Mouse (Mus musculus) forebrain, embryonic 10.5 days (tissue): Measurements from ENCODE around the gene Ly9. TPM values are rescaled to one million over a fixed set of nuclear protein-coding genes. Genes with fewer than 3 reads are reported as not detected.

Experiments used
- DNase-seq: peaks from one replicate; pipeline ENCODE4 v3.0.0-alpha.2; 2017; ENCODE audit warnings: low spot score; ENCODE audit errors: extremely low spot score
- H3K27ac ChIP-seq: fragments of 300-500 bp; sonication (generic); 2 replicates; pipeline ENCODE4 v1.5.1; 2016; ENCODE audit warnings: mild to moderate bottlenecking
- H3K27me3 ChIP-seq: fragments of 300-500 bp; sonication (generic); 2 replicates; pipeline ENCODE4 v1.6.1; 2016; ENCODE audit warnings: mild to moderate bottlenecking; ENCODE audit not compliant: poor library complexity, severe bottlenecking
- H3K36me3 ChIP-seq: fragments of 300-500 bp; sonication (generic); replicated peaks from 2 replicates; pipeline ENCODE4 v1.6.1; 2016; ENCODE audit warnings: mild to moderate bottlenecking, moderate library complexity
- H3K4me1 ChIP-seq: fragments of 300-500 bp; sonication (generic); 2 replicates; pipeline ENCODE4 v1.6.1; 2016
- H3K4me3 ChIP-seq: fragments of 300-500 bp; sonication (generic); 2 replicates; pipeline ENCODE4 v1.5.1; 2016; ENCODE audit warnings: mild to moderate bottlenecking, moderate library complexity
- H3K9me3 ChIP-seq: fragments of 300-500 bp; sonication (generic); 2 replicates; pipeline ENCODE4 v1.6.1; 2016; ENCODE audit warnings: mild to moderate bottlenecking, moderate library complexity
- WGBS: fragments of 180-500 bp; shearing (Covaris S2); methylation state at CpG from one replicate; pipeline ENCODE4 v1.1.7; 2016; 5-methylcytosine and 5-hydroxymethylcytosine counted together
- polyA plus RNA-seq: library from polyadenylated mRNA; unstranded; fragments of >200 nt; fragmentation: Nextera tagmentation; extraction: Ambion mirVana; gene quantifications from 2 replicates; pipeline ENCODE4 v1.2.1, GENCODE M21; 2016

Gene Ly9
- polyA plus RNA-seq, 1 experiment from 2014 or later, result not detected

DNA sequence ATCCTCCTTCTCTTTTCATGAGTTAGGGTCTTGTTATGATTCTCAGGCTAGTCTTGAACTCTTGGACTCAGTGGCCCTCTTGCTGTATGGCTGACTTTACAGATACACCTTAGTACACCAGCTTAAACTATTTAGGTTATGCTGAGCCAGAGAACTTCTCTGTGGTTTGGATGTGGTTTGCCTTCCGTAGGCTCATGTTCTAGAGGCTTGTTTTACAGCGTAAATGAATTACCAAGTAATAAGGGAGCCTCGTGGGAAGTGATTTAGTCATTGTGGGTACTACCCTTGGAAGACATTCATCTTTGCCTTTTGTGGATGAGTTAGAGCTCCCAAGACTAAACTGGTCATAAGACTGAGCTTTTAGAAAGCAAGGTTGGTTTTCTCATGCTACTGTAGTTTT lies 20.6 kb upstream of the Ly9 start:
- Histone ChIP-seq H3K27me3 (no peaks in the 10 kb centered on the region), H3K4me1 (no peaks in the 10 kb centered on the region), H3K36me3 (no peaks in the 10 kb centered on the region), H3K27ac (no peak overlapping the region), H3K4me3 (no peak overlapping the region), H3K9me3 (no peaks in the 10 kb centered on the region)
- 89% methylated on average over 3 of the region's 3 CpGs for whole genome bisulfite sequencing
- no peak for DNase-seq

GRCm38 (mm10) chr1:171620091-171620490 lies 12.9 kb upstream of the Ly9 start:
- Histone ChIP-seq H3K4me3 (no peak overlapping the region), H3K27ac (no peak overlapping the region), H3K36me3 (no peaks in the 10 kb centered on the region), H3K27me3 (no peaks in the 10 kb centered on the region), H3K4me1 (no peaks in the 10 kb centered on the region), H3K9me3 (no peaks in the 10 kb centered on the region)
- 92% methylated on average over 6 of the region's 6 CpGs for WGBS
- no peak for DNase-seq

- Histone ChIP-seq H3K4me1 (no peaks in the 10 kb centered on the region), H3K36me3 (no peaks in the 10 kb centered on the region), H3K9me3 (no peaks in the 10 kb centered on the region), H3K27ac (no peak overlapping the region), H3K27me3 (no peaks in the 10 kb centered on the region), H3K4me3 (no peak overlapping the region)
- no peak for DNase-seq
- WGBS, result 91% methylated on average over 3 of the region's 3 CpGs
Observed at GRCm38 (mm10) chr1:171619645-171620044, 12.4 kb upstream of the Ly9 start.

GRCm38 (mm10) chr1:171619001-171619400 lies 11.8 kb upstream of the Ly9 start:
- Histone ChIP-seq H3K4me3 (no peak overlapping the region), H3K27ac (no peak overlapping the region), H3K4me1 (no peaks in the 10 kb centered on the region), H3K9me3 (no peaks in the 10 kb centered on the region), H3K36me3 (no peaks in the 10 kb centered on the region), H3K27me3 (no peaks in the 10 kb centered on the region)
- 86% methylated on average over 8 of the region's 8 CpGs for WGBS
- no peak for DNase-seq

DNA sequence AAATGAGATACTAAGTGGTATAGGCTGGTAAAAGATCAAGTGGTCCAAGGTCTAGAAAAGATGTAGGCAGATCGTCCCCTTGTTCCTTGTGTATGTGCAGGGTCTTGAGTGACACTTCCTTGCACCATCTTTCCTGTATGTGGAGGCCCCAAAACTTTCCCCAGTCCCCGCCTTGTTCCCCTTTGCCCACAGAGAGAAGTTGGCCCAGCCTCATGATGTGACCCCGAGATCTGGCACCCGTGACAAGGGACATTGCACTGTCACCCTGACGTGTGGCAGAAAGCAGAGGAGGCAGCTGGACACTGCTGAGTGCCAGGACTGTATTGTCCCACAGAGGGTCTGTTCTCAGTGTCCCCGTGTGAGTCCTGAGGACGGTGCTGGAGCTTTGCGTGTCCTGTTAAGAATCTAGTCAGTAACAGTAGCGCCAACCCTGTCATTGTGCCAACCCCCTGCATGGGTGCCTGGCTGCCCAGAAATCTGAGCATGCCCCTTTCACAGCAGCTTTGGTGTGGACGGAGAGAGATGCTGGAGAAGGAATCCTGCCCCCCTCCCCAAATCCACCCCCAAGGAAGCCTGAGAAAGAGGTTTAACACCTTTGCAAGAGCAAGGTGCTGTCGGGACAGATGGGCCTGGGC lies 9.8 kb upstream of the Ly9 start:
- no peaks in the 10 kb centered on the region for H3K27me3 ChIP-seq
- H3K4me3 ChIP-seq, result no peak overlapping the region
- no peak for DNase-seq
- H3K4me1 ChIP-seq, result no peaks in the 10 kb centered on the region
- H3K36me3 ChIP-seq, result no peaks in the 10 kb centered on the region
- 88% methylated on average over 11 of the region's 11 CpGs for WGBS
- no peak overlapping the region for H3K27ac ChIP-seq
- H3K9me3 ChIP-seq, result no peaks in the 10 kb centered on the region

GRCm38 (mm10) chr1:171613962-171614361 lies 6.8 kb upstream of the Ly9 start:
- Histone ChIP-seq H3K9me3 (no peaks in the 10 kb centered on the region), H3K4me1 (no peaks in the 10 kb centered on the region), H3K27ac (no peak overlapping the region), H3K27me3 (no peaks in the 10 kb centered on the region), H3K4me3 (no peak overlapping the region), H3K36me3 (no peaks in the 10 kb centered on the region)
- WGBS, result 42% methylated on average over 2 of the region's 2 CpGs
- DNase-seq, result no peak

GRCm38 (mm10) chr1:171610781-171611180 lies 3.6 kb upstream of the Ly9 start:
- no peaks in the 10 kb centered on the region for H3K27me3 ChIP-seq
- no peak overlapping the region for H3K4me3 ChIP-seq
- WGBS, result 37% methylated on average over 1 of the region's 1 CpGs
- no peaks in the 10 kb centered on the region for H3K36me3 ChIP-seq
- H3K9me3 ChIP-seq, result no peaks in the 10 kb centered on the region
- DNase-seq, result no peak
- H3K4me1 ChIP-seq, result no peaks in the 10 kb centered on the region
- H3K27ac ChIP-seq, result no peak overlapping the region

DNA sequence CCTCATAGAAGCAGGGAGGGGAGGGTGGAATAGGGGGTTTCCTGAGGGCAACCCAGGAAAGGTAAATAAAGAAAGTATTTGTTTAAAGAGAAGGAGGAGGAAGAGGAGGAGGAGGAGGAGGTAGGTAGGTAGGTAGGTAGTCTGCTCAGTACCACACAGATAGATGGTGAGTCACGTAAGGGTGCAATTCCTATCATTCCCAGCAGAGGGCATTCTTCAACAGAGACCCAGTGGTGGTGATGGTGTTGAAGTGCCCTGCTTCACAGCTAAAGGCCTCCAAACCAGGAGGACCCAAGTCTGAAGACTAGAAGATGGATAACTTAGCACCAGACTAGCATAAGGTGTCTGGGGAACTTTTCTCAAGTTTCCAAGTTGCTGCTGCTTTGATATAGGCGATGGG lies 2.8 kb upstream of the Ly9 start:
- Histone ChIP-seq H3K9me3 (no peaks in the 10 kb centered on the region), H3K4me1 (no peaks in the 10 kb centered on the region), H3K27ac (no peak overlapping the region), H3K36me3 (no peaks in the 10 kb centered on the region), H3K4me3 (no peak overlapping the region), H3K27me3 (no peaks in the 10 kb centered on the region)
- DNase-seq, result no peak
- 92% methylated on average over 2 of the region's 2 CpGs for WGBS

DNA sequence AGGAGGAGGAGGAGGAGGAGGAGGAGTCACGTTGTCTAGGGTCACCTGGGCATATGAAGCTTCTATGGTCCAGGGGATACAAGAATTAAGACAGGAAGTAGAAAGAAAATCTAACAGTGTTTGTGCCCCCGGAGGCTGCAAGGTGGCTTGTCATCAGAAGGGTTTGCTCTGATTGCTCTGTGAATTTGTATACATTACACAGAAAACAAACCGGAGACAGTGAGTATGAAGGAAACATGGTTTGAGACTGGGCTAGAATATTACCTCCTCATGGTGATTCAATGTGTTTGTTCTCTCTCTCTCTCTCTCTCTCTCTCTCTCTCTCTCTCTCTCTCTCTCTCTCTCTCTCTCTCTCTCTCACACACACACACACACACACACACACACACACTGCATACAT lies 554 bp downstream of the Ly9 start:
- 81% methylated on average over 3 of the region's 3 CpGs for WGBS
- Histone ChIP-seq H3K36me3 (no peaks in the 10 kb centered on the region), H3K9me3 (no peaks in the 10 kb centered on the region), H3K27me3 (no peaks in the 10 kb centered on the region), H3K4me1 (no peaks in the 10 kb centered on the region), H3K4me3 (no peak overlapping the region), H3K27ac (no peak overlapping the region)
- DNase-seq, result no peak

- H3K9me3 ChIP-seq, result no peaks in the 10 kb centered on the region
- H3K4me3 ChIP-seq, result no peak overlapping the region
- H3K4me1 ChIP-seq, result no peaks in the 10 kb centered on the region
- no peaks in the 10 kb centered on the region for H3K36me3 ChIP-seq
- no peak for DNase-seq
- 85% methylated on average over 3 of the region's 3 CpGs for WGBS
- no peak overlapping the region for H3K27ac ChIP-seq
- H3K27me3 ChIP-seq, result no peaks in the 10 kb centered on the region
Observed at GRCm38 (mm10) chr1:171604686-171605085, 2.5 kb downstream of the Ly9 start.

DNA sequence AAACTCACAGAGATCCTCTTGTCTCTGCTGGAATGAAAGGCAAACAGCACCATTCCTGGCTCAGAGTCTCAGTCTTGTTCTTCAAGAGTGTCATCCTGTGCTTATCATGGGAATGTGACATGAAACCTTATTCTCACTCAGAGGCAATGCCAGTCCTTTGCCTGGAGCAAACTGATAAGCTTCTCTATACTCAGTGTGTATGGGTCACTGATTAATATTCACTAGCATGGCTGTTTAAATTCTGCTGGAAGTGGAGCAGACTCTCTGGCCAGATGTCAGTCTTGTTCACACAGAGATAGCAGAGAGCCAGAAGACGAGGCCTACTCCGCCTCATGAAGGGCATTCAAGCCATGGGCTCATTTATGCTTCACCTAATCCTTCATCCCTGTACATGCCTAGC lies 22.6 kb downstream of the Ly9 start:
- WGBS, result 82% methylated on average over 2 of the region's 2 CpGs
- Histone ChIP-seq H3K27me3 (no peaks in the 10 kb centered on the region), H3K9me3 (no peaks in the 10 kb centered on the region), H3K4me3 (no peak overlapping the region), H3K4me1 (no peaks in the 10 kb centered on the region), H3K27ac (no peak overlapping the region), H3K36me3 (no peaks in the 10 kb centered on the region)
- no peak for DNase-seq

DNA sequence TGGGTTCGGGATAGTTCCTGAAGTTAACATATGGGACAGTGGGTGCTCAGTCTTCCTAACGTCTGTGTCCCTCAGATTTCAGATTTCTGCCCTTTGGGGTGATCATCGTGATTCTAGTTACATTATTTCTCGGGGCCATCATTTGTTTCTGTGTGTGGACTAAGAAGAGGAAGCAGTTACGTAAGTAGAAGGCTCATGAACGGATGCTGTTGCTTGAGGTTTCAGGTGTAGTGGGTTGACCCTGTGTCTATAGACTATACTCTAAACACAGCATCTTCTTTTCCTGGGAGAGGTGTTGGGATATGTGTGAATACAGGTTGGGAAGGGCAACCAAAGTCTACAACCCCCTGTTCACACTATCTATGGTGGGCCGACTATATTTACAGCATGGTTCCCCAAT lies 30.0 kb downstream of the Ly9 start:
- WGBS, result 85% methylated on average over 7 of the region's 7 CpGs

GRCm38 (mm10) chr1:171568436-171568835 lies 38.8 kb downstream of the Ly9 start:
- no peaks in the 10 kb centered on the region for H3K9me3 ChIP-seq
- H3K36me3 ChIP-seq, result no peaks in the 10 kb centered on the region
- DNase-seq, result no peak
- no peak overlapping the region for H3K4me3 ChIP-seq
- H3K27ac ChIP-seq, result no peak overlapping the region
- WGBS, result 60% methylated on average over 2 of the region's 2 CpGs
- H3K27me3 ChIP-seq, result no peaks in the 10 kb centered on the region
- H3K4me1 ChIP-seq, result no peaks in the 10 kb centered on the region

More for the DNA sequence above, 30.0 kb downstream of the Ly9 start:
- H3K27ac ChIP-seq, result no peak overlapping the region
- H3K27me3 ChIP-seq, result no peaks in the 10 kb centered on the region
- DNase-seq, result no peak
- no peak overlapping the region for H3K4me3 ChIP-seq
- no peaks in the 10 kb centered on the region for H3K9me3 ChIP-seq
- H3K4me1 ChIP-seq, result no peaks in the 10 kb centered on the region
- no peaks in the 10 kb centered on the region for H3K36me3 ChIP-seq

GRCm38 (mm10) chr1:171566777-171567176 lies 40.4 kb downstream of the Ly9 start:
- Histone ChIP-seq H3K27ac (no peak overlapping the region), H3K4me1 (peaks cover 4% of the 10 kb centered on the region), H3K36me3 (no peaks in the 10 kb centered on the region), H3K4me3 (no peak overlapping the region), H3K27me3 (no peaks in the 10 kb centered on the region), H3K9me3 (no peaks in the 10 kb centered on the region)
- 29% methylated on average over 8 of the region's 8 CpGs for WGBS
- peak; percentile 46 for DNase-seq
